Mouse (Mus musculus): Measurements from ENCODE around the gene Tmem185b. TPM values are rescaled to one million over a fixed set of nuclear protein-coding genes. Genes with fewer than 3 reads are reported as not detected.

The Tmem185b gene
- polyA plus RNA-seq, 1 experiment, result 22.2 TPM

DNA sequence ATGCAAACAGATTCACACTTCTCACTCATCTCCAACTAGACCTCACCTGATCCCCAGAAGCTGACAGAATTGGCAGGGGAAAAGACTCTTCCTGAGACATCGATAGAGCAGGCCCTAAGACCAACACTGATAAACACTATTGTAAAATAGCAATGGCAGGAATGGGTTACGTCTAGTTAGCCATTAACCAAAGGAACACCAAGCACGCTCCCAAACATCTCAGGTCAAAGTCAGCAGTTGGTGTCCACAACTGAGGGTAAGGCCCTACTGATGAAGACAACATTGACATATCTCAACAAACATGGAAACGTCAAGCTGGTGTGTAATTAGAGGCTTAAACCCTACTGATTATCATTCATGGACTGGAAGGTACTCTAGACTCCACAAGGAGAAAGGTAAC is 39.6 kb downstream of the Tmem185b start:
- H3K27ac ChIP-seq (ENCODE audit: insufficient read depth, low read depth, low read length), result no peak overlapping the region
- H3K4me3 ChIP-seq (ENCODE audit: low read depth, low read length), result no peak overlapping the region
- TF ChIP-seq CTCF (IDR thresholded peaks at IDR 0.05; ENCODE audit: extremely low read depth, insufficient read length, insufficient replicate concordance, low read depth, low read length), result no peak
- no peak for TF ChIP-seq POLR2A (IDR thresholded peaks at IDR 0.05; ENCODE audit: low read depth, low read length)
- H3K27me3 ChIP-seq (ENCODE audit: control insufficient read depth, insufficient read depth, low read length), result no peaks in the 10 kb centered on the region
- no peaks in the 10 kb centered on the region for H3K4me1 ChIP-seq (ENCODE audit: control insufficient read depth, insufficient read depth, insufficient read length, low read length)
- WGBS, result 37% methylated on average over 4 of the region's 4 CpGs
- no peaks in the 10 kb centered on the region for H3K36me3 ChIP-seq (ENCODE audit: control insufficient read depth, insufficient read depth, low read length)

GRCm38 (mm10) chr1:119570134-119570533 is 44.2 kb downstream of the Tmem185b start:
- WGBS, result 31% methylated on average over 1 of the region's 1 CpGs
- no peaks in the 10 kb centered on the region for H3K4me1 ChIP-seq (ENCODE audit: control insufficient read depth, insufficient read depth, insufficient read length, low read length)

More at GRCm38 (mm10) chr1:119570134-119570533, 44.2 kb downstream of the Tmem185b start:
- TF ChIP-seq CTCF (IDR thresholded peaks at IDR 0.05; ENCODE audit: extremely low read depth, insufficient read length, insufficient replicate concordance, low read depth, low read length), result no peak
- no peak for TF ChIP-seq POLR2A (IDR thresholded peaks at IDR 0.05; ENCODE audit: low read depth, low read length)
- H3K27me3 ChIP-seq (ENCODE audit: control insufficient read depth, insufficient read depth, low read length), result no peaks in the 10 kb centered on the region
- no peaks in the 10 kb centered on the region for H3K36me3 ChIP-seq (ENCODE audit: control insufficient read depth, insufficient read depth, low read length)
- H3K27ac ChIP-seq (ENCODE audit: insufficient read depth, low read depth, low read length), result no peak overlapping the region
- H3K4me3 ChIP-seq (ENCODE audit: low read depth, low read length), result no peak overlapping the region

Other genes starting within 250 kb of the Tmem185b start
- 1.3 and 1.6 TPM in 2 replicates for gene Inhbb, start 103.9 kb upstream of the Tmem185b start, polyA plus RNA-seq (2012; rRNA removed)
- 20.3 and 42.4 TPM in 2 replicates for gene Ralb, start 21.4 kb upstream of the Tmem185b start, polyA plus RNA-seq (2012; rRNA removed)
- 2.2 and 2.9 TPM in 2 replicates for gene Epb41l5, start 122.8 kb downstream of the Tmem185b start, polyA plus RNA-seq (2012; rRNA removed)